Mouse (Mus musculus): ENCODE data around the gene Mis18bp1. TPM values are rescaled to one million over a fixed set of nuclear protein-coding genes. Genes with fewer than 3 reads are reported as not detected.
"Not testable (repeated sequence)": the region's sequence is repeated elsewhere in the genome, so short reads cannot be mapped to it uniquely, and the experiment has no call there.

Mis18bp1 gene
- polyA plus RNA-seq, 1 experiment from 2014 or later: 74.2 TPM

DNA sequence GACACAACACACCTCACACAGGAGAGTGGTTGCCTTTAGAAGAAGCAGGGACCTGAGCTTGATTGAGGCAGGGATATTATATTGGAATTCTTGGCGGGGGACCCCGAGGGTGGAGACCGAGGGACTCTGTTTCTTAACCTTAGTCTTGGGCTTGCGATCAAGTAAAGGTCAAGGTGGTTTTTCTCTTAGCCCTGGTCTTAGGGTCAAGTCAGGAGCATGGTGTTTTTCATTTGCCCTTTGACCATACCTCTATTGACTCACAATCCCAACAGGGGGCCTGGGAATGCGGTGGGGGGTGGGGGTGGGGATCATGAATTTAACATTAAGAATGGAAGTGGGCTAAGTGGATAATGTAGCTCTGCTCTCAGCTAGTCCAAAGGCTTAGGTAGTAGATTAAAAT lies 1.3 kb upstream of the Mis18bp1 start:
- H3K4me3 ChIP-seq (ENCODE audit: low read depth, low read length): 0 out of 2 replicates have a peak overlapping the region, but pooled peaks have one; percentile 85
- WGBS: 91% methylated on average over 5 of the region's 5 CpGs

DNA sequence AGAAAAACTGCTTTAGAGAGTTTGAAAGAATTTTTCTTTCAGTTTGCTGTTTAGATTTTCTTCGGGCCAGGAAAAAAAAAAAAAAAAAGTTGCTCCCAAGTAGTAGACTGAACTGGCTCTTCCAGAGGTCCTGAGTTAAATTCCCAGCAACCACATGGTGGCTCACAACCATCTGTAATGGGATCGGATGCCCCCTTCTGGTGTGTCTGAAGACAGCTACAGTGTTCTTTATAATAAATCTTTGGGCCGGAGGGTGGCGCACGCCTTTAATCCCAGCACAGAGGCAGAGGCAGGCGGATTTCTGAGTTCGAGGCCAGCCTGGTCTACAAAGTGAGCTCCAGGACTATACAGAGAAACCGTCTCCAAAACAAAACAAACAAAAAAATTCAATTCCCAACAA lies 555 bp upstream of the Mis18bp1 start:
- TF ChIP-seq CTCF (IDR thresholded peaks at IDR 0.05; ENCODE audit: low read depth): peak; percentile 65
- Histone ChIP-seq H3K27ac (ENCODE audit: low read depth) (peak overlapping the region; percentile 97), H3K9ac (peak overlapping the region; percentile 77), H3K4me3 (ENCODE audit: low read depth, low read length) (peak overlapping the region; percentile 85), H3K4me2 (peak overlapping the region; percentile 69)
- ATAC-seq (ENCODE audit: insufficient read depth): peak; percentile 56
- H3K27me3 ChIP-seq (ENCODE audit: insufficient read depth, low read length); DNase-seq; H3K4me1 ChIP-seq (ENCODE audit: insufficient read depth); H3K36me3 ChIP-seq (ENCODE audit: insufficient read depth); H3K9me3 ChIP-seq (ENCODE audit: low read depth, low read length): not testable (repeated sequence)
- WGBS: 22% methylated on average over 8 of the region's 8 CpGs

More for the DNA sequence above, 1.3 kb upstream of the Mis18bp1 start:
- Histone ChIP-seq H3K4me2 (no peak overlapping the region), H3K9ac (no peak overlapping the region), H3K27me3 (ENCODE audit: insufficient read depth, low read length) (no peaks in the 10 kb centered on the region), H3K4me1 (ENCODE audit: insufficient read depth) (peaks cover 8% of the 10 kb centered on the region), H3K9me3 (ENCODE audit: low read depth, low read length) (no peaks in the 10 kb centered on the region), H3K27ac (ENCODE audit: low read depth) (no peak overlapping the region), H3K36me3 (ENCODE audit: insufficient read depth) (no peaks in the 10 kb centered on the region)
- TF ChIP-seq CTCF (IDR thresholded peaks at IDR 0.05; ENCODE audit: low read depth): no peak
- ATAC-seq (ENCODE audit: insufficient read depth) (no peak), DNase-seq (no peak)

DNA sequence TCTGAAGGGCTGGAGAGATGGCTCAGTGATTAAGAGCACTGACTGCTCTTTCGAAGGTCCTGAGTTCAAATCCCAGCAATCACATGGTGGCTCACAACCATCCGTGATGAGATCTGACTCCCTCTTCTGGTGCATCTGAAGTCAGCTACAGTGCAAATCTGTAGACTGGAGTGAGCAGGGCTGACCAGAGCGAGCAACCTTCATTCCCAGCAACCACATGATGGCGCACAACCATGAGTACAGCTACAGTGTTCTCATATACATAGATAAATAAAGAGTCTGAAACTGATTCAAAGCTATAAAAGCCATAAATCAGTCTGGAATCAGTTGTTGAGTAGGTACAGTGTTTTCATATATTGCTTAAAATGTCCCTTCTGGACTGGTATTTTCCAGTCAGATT lies 36.3 kb downstream of the Mis18bp1 start:
- 95% methylated on average over 4 of the region's 4 CpGs for WGBS
- not testable (repeated sequence) for H3K9me3 ChIP-seq (ENCODE audit: low read depth, low read length); H3K4me3 ChIP-seq (ENCODE audit: low read depth, low read length); H3K9ac ChIP-seq; DNase-seq; H3K27me3 ChIP-seq (ENCODE audit: insufficient read depth, low read length); H3K27ac ChIP-seq (ENCODE audit: low read depth); ATAC-seq (ENCODE audit: insufficient read depth); H3K4me1 ChIP-seq (ENCODE audit: insufficient read depth); H3K4me2 ChIP-seq
- H3K36me3 ChIP-seq (ENCODE audit: insufficient read depth): peaks cover 62% of the 10 kb centered on the region

DNA sequence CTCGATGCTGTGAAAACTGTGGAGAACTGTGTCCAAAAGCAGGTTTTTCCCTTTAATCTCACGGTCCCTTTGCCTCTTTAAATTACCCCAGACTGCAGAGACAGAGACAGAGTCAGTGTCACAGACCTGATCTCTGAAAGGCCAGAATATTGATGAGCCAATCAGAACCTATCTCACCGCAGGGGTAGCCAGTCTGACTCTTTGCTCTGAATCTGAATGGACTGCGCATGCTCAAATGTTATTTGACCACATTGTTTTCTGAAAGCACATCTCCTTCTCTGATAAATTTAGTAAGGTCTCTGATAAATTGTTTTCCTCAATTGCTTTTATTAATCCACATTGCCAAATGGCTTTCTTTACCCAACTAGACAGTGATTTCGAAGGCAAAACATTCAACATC lies 53.0 kb downstream of the Mis18bp1 start:
- DNase-seq (no peak), ATAC-seq (ENCODE audit: insufficient read depth) (no peak)
- no peak for TF ChIP-seq CTCF (IDR thresholded peaks at IDR 0.05; ENCODE audit: low read depth)
- no peak overlapping the region for H3K27ac ChIP-seq (ENCODE audit: low read depth)
- no peaks in the 10 kb centered on the region for H3K27me3 ChIP-seq (ENCODE audit: insufficient read depth, low read length)
- 89% methylated on average over 5 of the region's 5 CpGs for WGBS
- no peak overlapping the region for H3K4me3 ChIP-seq (ENCODE audit: low read depth, low read length)
- peaks cover 53% of the 10 kb centered on the region for H3K36me3 ChIP-seq (ENCODE audit: insufficient read depth)
- no peaks in the 10 kb centered on the region for H3K9me3 ChIP-seq (ENCODE audit: low read depth, low read length)
- no peak overlapping the region for H3K9ac ChIP-seq
- no peaks in the 10 kb centered on the region for H3K4me1 ChIP-seq (ENCODE audit: insufficient read depth)
- no peak overlapping the region for H3K4me2 ChIP-seq

DNA sequence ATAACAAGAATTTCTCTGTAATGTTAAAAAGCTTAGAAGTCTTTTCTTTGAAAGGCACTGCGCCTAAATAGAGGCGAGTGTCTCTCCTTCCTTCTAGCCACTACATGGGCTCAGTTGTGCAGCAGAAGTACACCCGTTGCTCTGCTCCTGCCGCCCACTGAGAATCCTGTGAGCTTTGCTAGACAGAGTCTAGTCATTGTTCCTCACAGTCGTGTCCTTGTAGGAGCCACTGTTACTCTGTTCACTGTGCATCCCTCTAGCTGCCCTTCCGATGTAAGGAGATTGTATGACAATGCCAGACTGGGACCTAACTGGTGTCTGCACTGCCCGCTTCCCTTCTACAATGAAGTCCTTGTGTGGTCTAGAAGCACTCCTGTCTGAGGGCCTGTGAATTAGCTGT lies 53.4 kb downstream of the Mis18bp1 start:
- no peak for DNase-seq
- Histone ChIP-seq H3K9ac (no peak overlapping the region), H3K36me3 (ENCODE audit: insufficient read depth) (peaks cover 54% of the 10 kb centered on the region), H3K27me3 (ENCODE audit: insufficient read depth, low read length) (no peaks in the 10 kb centered on the region), H3K9me3 (ENCODE audit: low read depth, low read length) (no peaks in the 10 kb centered on the region), H3K4me1 (ENCODE audit: insufficient read depth) (no peaks in the 10 kb centered on the region), H3K4me2 (no peak overlapping the region), H3K27ac (ENCODE audit: low read depth) (no peak overlapping the region), H3K4me3 (ENCODE audit: low read depth, low read length) (no peak overlapping the region)
- ATAC-seq (ENCODE audit: insufficient read depth): no peak
- no peak for TF ChIP-seq CTCF (IDR thresholded peaks at IDR 0.05; ENCODE audit: low read depth)
- WGBS: 86% methylated on average over 7 of the region's 7 CpGs

DNA sequence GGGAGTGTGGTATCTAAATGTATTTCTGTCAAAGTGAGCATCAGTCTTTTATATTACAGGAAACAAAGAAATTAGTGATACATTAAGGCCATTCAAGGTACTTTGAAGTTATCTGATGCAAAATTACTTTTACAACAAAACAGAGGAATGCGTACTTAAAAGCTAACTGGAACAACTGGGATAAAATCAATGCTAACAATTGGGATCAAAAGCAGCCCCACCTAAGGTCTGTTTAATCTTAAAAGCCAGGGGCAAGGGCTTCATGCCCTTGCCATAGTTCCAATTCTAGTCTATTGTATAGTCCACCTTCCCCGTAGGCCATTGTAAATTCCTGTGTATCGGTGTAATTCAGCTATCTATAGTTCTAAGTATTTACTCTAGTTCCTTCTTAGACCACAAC lies 57.4 kb downstream of the Mis18bp1 start:
- not testable (repeated sequence) for H3K4me3 ChIP-seq (ENCODE audit: low read depth, low read length); H3K27ac ChIP-seq (ENCODE audit: low read depth); H3K9me3 ChIP-seq (ENCODE audit: low read depth, low read length); H3K27me3 ChIP-seq (ENCODE audit: insufficient read depth, low read length); H3K9ac ChIP-seq; DNase-seq; H3K4me2 ChIP-seq; ATAC-seq (ENCODE audit: insufficient read depth); H3K4me1 ChIP-seq (ENCODE audit: insufficient read depth)
- H3K36me3 ChIP-seq (ENCODE audit: insufficient read depth): peaks cover 43% of the 10 kb centered on the region; the same call in 1 of the 2 replicates
- whole genome bisulfite sequencing: 78% methylated on average over 3 of the region's 3 CpGs

DNA sequence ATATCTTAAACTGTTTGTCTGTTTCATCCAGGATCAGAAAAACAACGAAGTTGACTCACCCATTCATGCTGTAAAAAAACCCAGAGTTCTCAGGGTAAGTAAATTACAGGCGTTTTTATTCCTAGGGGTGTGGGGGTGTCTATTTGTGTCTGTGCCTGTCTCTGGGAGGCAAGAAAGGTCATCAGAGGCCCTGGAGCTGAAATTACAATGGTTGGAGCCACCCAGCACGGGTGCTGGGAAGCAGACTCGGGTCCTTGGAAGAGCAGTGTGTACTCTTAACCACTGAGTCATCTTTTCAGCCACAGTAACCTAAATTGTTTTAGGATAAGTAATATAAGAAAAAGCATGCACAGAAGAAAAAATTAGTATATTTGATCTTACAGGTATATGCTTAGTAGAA lies 58.5 kb downstream of the Mis18bp1 start:
- ATAC-seq (ENCODE audit: insufficient read depth) (no peak), DNase-seq (no peak)
- H3K4me2 ChIP-seq: no peak overlapping the region
- H3K36me3 ChIP-seq (ENCODE audit: insufficient read depth): peaks cover 34% of the 10 kb centered on the region; the same call in 1 of the 2 replicates
- H3K9me3 ChIP-seq (ENCODE audit: low read depth, low read length): no peaks in the 10 kb centered on the region
- no peaks in the 10 kb centered on the region for H3K4me1 ChIP-seq (ENCODE audit: insufficient read depth)
- H3K27me3 ChIP-seq (ENCODE audit: insufficient read depth, low read length): no peaks in the 10 kb centered on the region
- 85% methylated on average over 4 of the region's 4 CpGs for WGBS
- no peak for TF ChIP-seq CTCF (IDR thresholded peaks at IDR 0.05; ENCODE audit: low read depth)
- no peak overlapping the region for H3K9ac ChIP-seq
- H3K27ac ChIP-seq (ENCODE audit: low read depth): no peak overlapping the region
- no peak overlapping the region for H3K4me3 ChIP-seq (ENCODE audit: low read depth, low read length)

DNA sequence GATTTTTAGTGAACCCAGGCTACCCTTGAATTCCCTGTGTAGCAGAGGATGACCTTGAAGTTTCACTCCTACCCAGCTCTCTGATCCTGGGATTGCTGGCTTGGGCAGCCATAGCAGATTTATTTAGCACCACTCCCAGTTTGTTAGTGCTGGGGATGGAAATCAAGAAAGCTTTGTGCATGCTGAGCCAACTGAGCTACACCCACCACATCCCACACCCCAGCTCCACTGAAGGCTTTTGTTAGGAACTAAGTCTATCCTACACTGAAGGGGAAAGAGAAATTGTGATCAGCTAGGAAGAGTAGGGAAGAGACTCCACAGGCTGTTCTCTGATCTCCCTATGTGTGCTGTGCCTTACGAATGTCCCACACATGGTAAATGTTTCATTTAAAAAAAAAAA lies 59.6 kb downstream of the Mis18bp1 start:
- no peak for DNase-seq
- H3K4me3 ChIP-seq (ENCODE audit: low read depth, low read length): no peak overlapping the region
- H3K9me3 ChIP-seq (ENCODE audit: low read depth, low read length): no peaks in the 10 kb centered on the region
- H3K9ac ChIP-seq: no peak overlapping the region
- no peaks in the 10 kb centered on the region for H3K4me1 ChIP-seq (ENCODE audit: insufficient read depth)
- H3K36me3 ChIP-seq (ENCODE audit: insufficient read depth): peaks cover 27% of the 10 kb centered on the region; the same call in 1 of the 2 replicates
- H3K4me2 ChIP-seq: no peak overlapping the region
- H3K27ac ChIP-seq (ENCODE audit: low read depth): no peak overlapping the region
- no peaks in the 10 kb centered on the region for H3K27me3 ChIP-seq (ENCODE audit: insufficient read depth, low read length)
- TF ChIP-seq CTCF (IDR thresholded peaks at IDR 0.05; ENCODE audit: low read depth): no peak
- ATAC-seq (ENCODE audit: insufficient read depth): no peak
- WGBS: 84% methylated on average over 1 of the region's 1 CpGs

Data from lung, embryonic 14.5 days (tissue).